Mouse (Mus musculus): ENCODE results near the gene Ttll11.

Ttll11 gene

GRCm38 (mm10) chr2:35827886-35828285 lies 151.8 kb downstream of the Ttll11 start:
- DNase-seq (ENCODE audit: low spot score in 2 of 2): no peak

GRCm38 (mm10) chr2:35825157-35825556 lies 154.6 kb downstream of the Ttll11 start:
- DNase-seq (ENCODE audit: low spot score in 2 of 2): no peak

- DNase-seq (ENCODE audit: low spot score in 2 of 2): no peak
Observed at GRCm38 (mm10) chr2:35823589-35823988, 156.1 kb downstream of the Ttll11 start.

- DNase-seq (ENCODE audit: low spot score in 2 of 2): no peak
Observed at GRCm38 (mm10) chr2:35818883-35819282, 160.8 kb downstream of the Ttll11 start.

- no peak for DNase-seq (ENCODE audit: low spot score in 2 of 2)
Observed at GRCm38 (mm10) chr2:35816056-35816661, 163.6 kb downstream of the Ttll11 start.

GRCm38 (mm10) chr2:35812561-35812933 lies 167.2 kb downstream of the Ttll11 start:
- no peak for DNase-seq (ENCODE audit: low spot score in 2 of 2)

GRCm38 (mm10) chr2:35811801-35812560 lies 167.7 kb downstream of the Ttll11 start:
- DNase-seq (ENCODE audit: low spot score in 2 of 2): no peak

- no peak for DNase-seq (ENCODE audit: low spot score in 2 of 2)
Observed at GRCm38 (mm10) chr2:35810027-35810426, 169.7 kb downstream of the Ttll11 start.

GRCm38 (mm10) chr2:35809141-35809540 lies 170.6 kb downstream of the Ttll11 start:
- DNase-seq (ENCODE audit: low spot score in 2 of 2): no peak

- DNase-seq (ENCODE audit: low spot score in 2 of 2): no peak
Observed at GRCm38 (mm10) chr2:35805881-35806280, 173.8 kb downstream of the Ttll11 start.

- no peak for DNase-seq (ENCODE audit: low spot score in 2 of 2)
Observed at GRCm38 (mm10) chr2:35803095-35803494, 176.6 kb downstream of the Ttll11 start.

GRCm38 (mm10) chr2:35801759-35802158 lies 178.0 kb downstream of the Ttll11 start:
- DNase-seq (ENCODE audit: low spot score in 2 of 2): no peak

- no peak for DNase-seq (ENCODE audit: low spot score in 2 of 2)
Observed at GRCm38 (mm10) chr2:35799073-35799472, 180.6 kb downstream of the Ttll11 start.

- no peak for DNase-seq (ENCODE audit: low spot score in 2 of 2)
Observed at GRCm38 (mm10) chr2:35797998-35798397, 181.7 kb downstream of the Ttll11 start.

- no peak for DNase-seq (ENCODE audit: low spot score in 2 of 2)
Observed at GRCm38 (mm10) chr2:35789362-35790326, 190.1 kb downstream of the Ttll11 start.

- DNase-seq (ENCODE audit: low spot score in 2 of 2): no peak
Observed at GRCm38 (mm10) chr2:35785877-35786276, 193.8 kb downstream of the Ttll11 start.

- no peak for DNase-seq (ENCODE audit: low spot score in 2 of 2)
Observed at GRCm38 (mm10) chr2:35783368-35783767, 196.3 kb downstream of the Ttll11 start.

GRCm38 (mm10) chr2:35779266-35779665 lies 200.4 kb downstream of the Ttll11 start:
- no peak for DNase-seq (ENCODE audit: low spot score in 2 of 2)

- DNase-seq (ENCODE audit: low spot score in 2 of 2): no peak
Observed at GRCm38 (mm10) chr2:35776935-35777334, 202.8 kb downstream of the Ttll11 start.

GRCm38 (mm10) chr2:35775651-35776055 lies 204.1 kb downstream of the Ttll11 start:
- DNase-seq (ENCODE audit: low spot score in 2 of 2): no peak

- no peak for DNase-seq (ENCODE audit: low spot score in 2 of 2)
Observed at GRCm38 (mm10) chr2:35770541-35770940, 209.2 kb downstream of the Ttll11 start.

GRCm38 (mm10) chr2:35769398-35769797 lies 210.3 kb downstream of the Ttll11 start:
- DNase-seq (ENCODE audit: low spot score in 2 of 2): no peak
